Mouse (Mus musculus): Measurements from ENCODE around the gene Pappa2. TPM values are rescaled to one million over a fixed set of nuclear protein-coding genes. Genes with fewer than 3 reads are reported as not detected.

Gene Pappa2
- 0.33 and 0.37 TPM in 2 replicates for polyA plus RNA-seq (2012; rRNA removed)

GRCm38 (mm10) chr1:158980390-158980789 is at the start of gene Pappa2:
TSS of gene Pappa2 (minus strand) at chr1:158980490.

